Mouse (Mus musculus): ENCODE results near the gene Zbtb20. TPM values are rescaled to one million over a fixed set of nuclear protein-coding genes. Genes with fewer than 3 reads are reported as not detected.

Zbtb20 gene
- polyA plus RNA-seq, 1 experiment from 2014 or later, result 54.7 TPM

DNA sequence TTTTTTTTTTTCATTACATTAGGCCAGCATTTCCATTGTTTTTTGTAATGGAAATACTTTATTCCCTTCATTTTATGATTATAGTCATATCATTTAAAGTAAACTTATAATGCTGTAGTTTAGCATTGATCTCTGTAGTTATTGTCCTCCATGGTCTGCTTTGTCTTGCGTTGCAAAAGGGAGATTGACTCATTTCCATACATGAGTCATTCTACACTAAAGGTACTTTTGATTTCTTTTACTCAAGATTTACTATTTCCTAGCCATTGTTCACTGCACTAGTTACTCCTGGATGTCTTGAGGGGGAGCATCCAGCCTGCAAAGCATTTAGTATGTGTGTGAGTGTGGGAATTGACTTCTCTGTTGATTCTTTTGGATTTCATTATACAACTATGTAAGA lies 24.6 kb downstream of the Zbtb20 start:
- Histone ChIP-seq H3K27ac (ENCODE audit: low read depth, low read length) (no peak overlapping the region), H3K27me3 (ENCODE audit: control insufficient read depth, insufficient read depth, low read length) (no peaks in the 10 kb centered on the region), H3K36me3 (ENCODE audit: control insufficient read depth, insufficient read depth, low read length) (no peaks in the 10 kb centered on the region), H3K4me3 (ENCODE audit: low read depth, low read length) (no peak overlapping the region), H3K9ac (ENCODE audit: low read length) (no peak overlapping the region), H3K4me2 (ENCODE audit: low read depth, low read length, severe bottlenecking) (no peak overlapping the region), H3K4me1 (replicated peaks; ENCODE audit: control insufficient read depth, insufficient read depth, low read length) (no peaks in the 10 kb centered on the region), H3K9me3 (ENCODE audit: control insufficient read depth, low read length) (no peaks in the 10 kb centered on the region)
- DNase-seq (ENCODE audit: low spot score) (no peak), ATAC-seq (replicated peaks; ENCODE audit: low FRiP score) (no peak)
- WGBS, result 85% methylated on average over 1 of the region's 1 CpGs

DNA sequence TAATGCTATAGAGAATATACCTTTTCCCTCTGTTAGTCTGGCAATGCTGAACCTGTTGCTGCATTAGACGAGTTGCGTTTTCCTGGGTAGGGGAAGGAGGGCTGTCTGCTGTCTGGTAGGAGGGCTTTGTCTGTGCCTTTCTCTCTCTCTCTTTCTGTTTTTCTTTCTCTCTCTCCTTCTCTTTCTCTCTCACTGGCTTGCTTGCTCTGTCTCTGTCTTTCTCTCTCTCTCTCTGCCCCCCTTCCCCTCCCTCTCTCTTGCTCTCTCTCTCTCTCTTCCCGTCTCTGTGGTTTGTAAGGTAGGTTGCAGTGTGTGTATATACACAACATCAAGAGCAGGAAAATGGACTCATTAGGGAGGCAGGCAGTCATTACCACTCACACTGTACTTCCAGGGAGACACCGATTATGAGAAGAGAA lies 31.6 kb downstream of the Zbtb20 start:
- ATAC-seq (replicated peaks; ENCODE audit: low FRiP score) (no peak; the same call in 1 of the 2 replicates), DNase-seq (ENCODE audit: low spot score) (no peak)
- no peaks in the 10 kb centered on the region for H3K27me3 ChIP-seq (ENCODE audit: control insufficient read depth, insufficient read depth, low read length)
- 44% methylated on average over 4 of the region's 4 CpGs for WGBS
- H3K27ac ChIP-seq (ENCODE audit: low read depth, low read length), result no peak overlapping the region
- H3K9me3 ChIP-seq (ENCODE audit: control insufficient read depth, low read length), result no peaks in the 10 kb centered on the region
- H3K4me1 ChIP-seq (replicated peaks; ENCODE audit: control insufficient read depth, insufficient read depth, low read length), result 0 out of 2 replicates have a peak, but pooled peaks cover 3% of the 10 kb centered on the region
- H3K9ac ChIP-seq (ENCODE audit: low read length), result no peak overlapping the region
- H3K4me2 ChIP-seq (ENCODE audit: low read depth, low read length, severe bottlenecking), result no peak overlapping the region; the same call in 1 of the 2 replicates
- H3K36me3 ChIP-seq (ENCODE audit: control insufficient read depth, insufficient read depth, low read length), result no peaks in the 10 kb centered on the region
- no peak overlapping the region for H3K4me3 ChIP-seq (ENCODE audit: low read depth, low read length)

DNA sequence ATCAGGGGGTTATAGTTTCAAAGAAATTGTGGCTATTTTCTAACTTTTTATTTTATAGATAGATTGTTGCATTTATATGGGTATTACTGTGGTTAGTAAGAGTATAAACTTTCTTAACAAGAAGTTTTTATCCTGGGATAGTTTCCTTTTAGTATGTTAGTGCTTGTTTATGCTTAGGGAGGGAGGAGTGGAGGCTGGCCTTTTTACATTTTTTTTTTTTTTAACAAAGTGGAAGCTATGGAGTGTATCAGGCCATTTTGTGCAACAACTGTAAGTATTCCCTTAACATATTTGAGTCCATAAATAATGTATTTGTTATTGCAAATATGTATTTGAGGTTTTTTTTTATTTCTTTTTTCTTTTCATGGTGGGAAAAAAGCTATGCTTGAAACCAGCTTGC lies 32.7 kb downstream of the Zbtb20 start:
- no peaks in the 10 kb centered on the region for H3K36me3 ChIP-seq (ENCODE audit: control insufficient read depth, insufficient read depth, low read length)
- DNase-seq (ENCODE audit: low spot score) (no peak), ATAC-seq (replicated peaks; ENCODE audit: low FRiP score) (no peak)
- H3K27me3 ChIP-seq (ENCODE audit: control insufficient read depth, insufficient read depth, low read length), result no peaks in the 10 kb centered on the region
- H3K4me1 ChIP-seq (replicated peaks; ENCODE audit: control insufficient read depth, insufficient read depth, low read length), result 0 out of 2 replicates have a peak, but pooled peaks cover 3% of the 10 kb centered on the region
- H3K4me3 ChIP-seq (ENCODE audit: low read depth, low read length), result no peak overlapping the region
- H3K4me2 ChIP-seq (ENCODE audit: low read depth, low read length, severe bottlenecking), result no peak overlapping the region
- H3K27ac ChIP-seq (ENCODE audit: low read depth, low read length), result no peak overlapping the region
- no peaks in the 10 kb centered on the region for H3K9me3 ChIP-seq (ENCODE audit: control insufficient read depth, low read length)
- no peak overlapping the region for H3K9ac ChIP-seq (ENCODE audit: low read length)

DNA sequence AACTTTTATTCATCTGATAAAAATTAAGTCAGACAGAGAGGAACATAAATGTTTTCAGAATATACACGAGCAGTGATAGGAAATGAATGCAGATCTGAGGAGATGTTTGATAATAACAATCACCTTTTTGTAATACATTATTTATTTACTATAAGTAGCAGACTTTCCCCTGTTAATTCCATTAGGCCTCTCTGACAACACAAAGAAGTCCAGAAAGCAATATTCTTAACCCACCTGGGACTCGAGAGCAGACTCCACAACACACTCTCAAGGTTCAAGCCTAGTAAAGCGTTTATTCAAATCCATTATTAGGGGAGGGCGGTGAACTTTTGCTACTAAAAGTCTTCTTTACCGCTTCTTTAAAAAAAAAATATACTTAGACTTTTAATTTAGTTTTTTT lies 33.2 kb downstream of the Zbtb20 start:
- DNase-seq (ENCODE audit: low spot score) (no peak), ATAC-seq (replicated peaks; ENCODE audit: low FRiP score) (no peak)
- Histone ChIP-seq H3K4me2 (ENCODE audit: low read depth, low read length, severe bottlenecking) (no peak overlapping the region), H3K4me1 (replicated peaks; ENCODE audit: control insufficient read depth, insufficient read depth, low read length) (0 out of 2 replicates have a peak, but pooled peaks cover 3% of the 10 kb centered on the region), H3K9ac (ENCODE audit: low read length) (no peak overlapping the region), H3K4me3 (ENCODE audit: low read depth, low read length) (no peak overlapping the region), H3K9me3 (ENCODE audit: control insufficient read depth, low read length) (no peaks in the 10 kb centered on the region), H3K36me3 (ENCODE audit: control insufficient read depth, insufficient read depth, low read length) (no peaks in the 10 kb centered on the region), H3K27me3 (ENCODE audit: control insufficient read depth, insufficient read depth, low read length) (no peaks in the 10 kb centered on the region), H3K27ac (ENCODE audit: low read depth, low read length) (no peak overlapping the region)
- whole genome bisulfite sequencing, result 73% methylated on average over 5 of the region's 5 CpGs

DNA sequence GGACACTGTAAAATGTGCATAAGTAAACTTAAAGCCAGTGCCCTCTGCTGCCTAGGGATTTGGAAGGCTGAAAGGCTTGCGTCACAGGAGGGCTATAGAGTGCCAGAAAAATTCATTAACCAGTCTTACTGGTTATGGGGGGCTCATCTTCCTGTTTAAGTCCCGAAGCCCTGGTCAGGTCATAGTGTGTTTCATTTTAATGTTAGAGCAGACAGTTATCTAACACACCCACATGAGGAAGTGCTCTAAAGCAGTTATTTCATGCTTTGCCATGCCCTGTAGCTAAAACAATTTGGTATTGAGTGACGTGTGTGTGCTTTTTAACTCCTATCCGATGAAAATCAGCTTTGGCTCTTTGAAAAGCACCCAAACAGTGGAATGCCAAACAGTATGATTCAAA lies 34.3 kb downstream of the Zbtb20 start:
- no peak overlapping the region for H3K9ac ChIP-seq (ENCODE audit: low read length)
- no peak for DNase-seq (ENCODE audit: low spot score)
- no peaks in the 10 kb centered on the region for H3K36me3 ChIP-seq (ENCODE audit: control insufficient read depth, insufficient read depth, low read length)
- no peak overlapping the region for H3K27ac ChIP-seq (ENCODE audit: low read depth, low read length)
- no peaks in the 10 kb centered on the region for H3K9me3 ChIP-seq (ENCODE audit: control insufficient read depth, low read length)
- no peak for ATAC-seq (replicated peaks; ENCODE audit: low FRiP score)
- 42% methylated on average over 4 of the region's 4 CpGs for WGBS
- H3K27me3 ChIP-seq (ENCODE audit: control insufficient read depth, insufficient read depth, low read length), result no peaks in the 10 kb centered on the region
- 0 out of 2 replicates have a peak, but pooled peaks cover 3% of the 10 kb centered on the region for H3K4me1 ChIP-seq (replicated peaks; ENCODE audit: control insufficient read depth, insufficient read depth, low read length)
- H3K4me3 ChIP-seq (ENCODE audit: low read depth, low read length), result no peak overlapping the region
- H3K4me2 ChIP-seq (ENCODE audit: low read depth, low read length, severe bottlenecking), result 0 out of 2 replicates have a peak overlapping the region, but pooled peaks have one; percentile 15

DNA sequence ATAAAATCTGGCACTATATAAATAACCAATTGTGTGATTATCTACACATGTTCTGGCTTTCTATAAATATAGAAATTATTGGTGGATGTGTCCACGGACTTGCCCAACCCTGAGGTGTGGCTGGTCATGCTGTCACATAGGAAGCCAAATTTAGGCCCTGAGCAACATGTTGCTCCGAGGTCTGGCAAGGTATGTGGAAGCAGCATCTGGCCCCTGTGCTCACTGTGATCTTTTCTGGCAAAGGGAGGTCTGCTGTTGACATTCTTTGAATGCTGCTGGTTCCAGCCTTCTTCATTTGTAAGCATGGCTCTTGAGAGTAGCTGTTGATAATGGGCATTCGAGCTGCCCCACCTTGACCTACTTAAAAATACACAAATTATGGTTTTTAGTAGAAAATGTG lies 35.0 kb downstream of the Zbtb20 start:
- Histone ChIP-seq H3K27ac (ENCODE audit: low read depth, low read length) (no peak overlapping the region), H3K9ac (ENCODE audit: low read length) (no peak overlapping the region), H3K4me3 (ENCODE audit: low read depth, low read length) (no peak overlapping the region), H3K36me3 (ENCODE audit: control insufficient read depth, insufficient read depth, low read length) (no peaks in the 10 kb centered on the region), H3K27me3 (ENCODE audit: control insufficient read depth, insufficient read depth, low read length) (no peaks in the 10 kb centered on the region), H3K9me3 (ENCODE audit: control insufficient read depth, low read length) (no peaks in the 10 kb centered on the region), H3K4me2 (ENCODE audit: low read depth, low read length, severe bottlenecking) (no peak overlapping the region), H3K4me1 (replicated peaks; ENCODE audit: control insufficient read depth, insufficient read depth, low read length) (0 out of 2 replicates have a peak, but pooled peaks cover 3% of the 10 kb centered on the region)
- DNase-seq (ENCODE audit: low spot score) (no peak), ATAC-seq (replicated peaks; ENCODE audit: low FRiP score) (no peak)
- WGBS, result 79% methylated on average over 3 of the region's 3 CpGs

DNA sequence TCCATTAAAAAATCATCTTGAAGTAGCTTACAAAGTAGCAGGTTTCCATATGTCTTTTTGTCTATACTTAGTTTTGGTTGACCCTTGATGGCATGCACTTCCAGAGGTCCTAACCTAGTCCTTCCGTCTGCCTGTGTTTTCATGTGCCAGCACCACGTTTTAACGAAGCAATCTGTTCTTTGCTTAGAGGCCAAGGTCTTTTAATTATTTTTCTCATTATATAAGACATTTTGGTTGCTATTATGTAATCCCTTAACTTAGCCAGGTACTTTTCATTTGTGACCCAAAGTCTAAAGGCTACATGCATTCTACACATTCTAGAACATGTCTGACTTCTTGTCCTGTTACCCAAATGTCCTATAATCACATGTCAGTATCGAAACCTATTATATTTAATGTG lies 35.6 kb downstream of the Zbtb20 start:
- Histone ChIP-seq H3K9me3 (ENCODE audit: control insufficient read depth, low read length) (no peaks in the 10 kb centered on the region), H3K4me2 (ENCODE audit: low read depth, low read length, severe bottlenecking) (no peak overlapping the region), H3K36me3 (ENCODE audit: control insufficient read depth, insufficient read depth, low read length) (no peaks in the 10 kb centered on the region), H3K27ac (ENCODE audit: low read depth, low read length) (no peak overlapping the region), H3K9ac (ENCODE audit: low read length) (no peak overlapping the region), H3K4me1 (replicated peaks; ENCODE audit: control insufficient read depth, insufficient read depth, low read length) (0 out of 2 replicates have a peak, but pooled peaks cover 3% of the 10 kb centered on the region), H3K4me3 (ENCODE audit: low read depth, low read length) (no peak overlapping the region), H3K27me3 (ENCODE audit: control insufficient read depth, insufficient read depth, low read length) (no peaks in the 10 kb centered on the region)
- DNase-seq (ENCODE audit: low spot score) (no peak), ATAC-seq (replicated peaks; ENCODE audit: low FRiP score) (no peak)
- WGBS, result 76% methylated on average over 4 of the region's 4 CpGs

DNA sequence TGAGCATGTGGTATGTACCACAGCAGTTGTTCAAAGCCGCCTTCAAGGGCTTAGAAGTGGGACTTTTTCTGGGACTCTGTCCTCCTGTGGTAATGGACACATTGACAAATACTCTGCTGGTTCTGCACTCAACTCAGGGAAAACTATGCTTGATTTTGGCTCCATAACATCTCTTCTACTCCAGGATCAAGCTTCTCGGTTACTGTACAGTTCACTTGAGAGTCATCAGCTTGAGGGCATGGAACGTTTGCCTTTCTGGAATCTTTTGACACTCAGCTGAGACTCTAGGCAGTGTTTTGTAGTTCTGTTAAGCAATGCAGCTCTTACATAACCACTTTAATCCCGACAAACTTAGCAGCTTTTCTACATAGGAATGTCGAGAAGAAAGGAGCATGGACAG lies 36.1 kb downstream of the Zbtb20 start:
- Histone ChIP-seq H3K9ac (ENCODE audit: low read length) (no peak overlapping the region), H3K4me3 (ENCODE audit: low read depth, low read length) (no peak overlapping the region), H3K27me3 (ENCODE audit: control insufficient read depth, insufficient read depth, low read length) (no peaks in the 10 kb centered on the region), H3K9me3 (ENCODE audit: control insufficient read depth, low read length) (no peaks in the 10 kb centered on the region), H3K4me1 (replicated peaks; ENCODE audit: control insufficient read depth, insufficient read depth, low read length) (0 out of 2 replicates have a peak, but pooled peaks cover 3% of the 10 kb centered on the region), H3K27ac (ENCODE audit: low read depth, low read length) (no peak overlapping the region), H3K36me3 (ENCODE audit: control insufficient read depth, insufficient read depth, low read length) (no peaks in the 10 kb centered on the region), H3K4me2 (ENCODE audit: low read depth, low read length, severe bottlenecking) (no peak overlapping the region)
- no peak for DNase-seq (ENCODE audit: low spot score)
- 77% methylated on average over 5 of the region's 5 CpGs for WGBS
- ATAC-seq (replicated peaks; ENCODE audit: low FRiP score), result no peak

DNA sequence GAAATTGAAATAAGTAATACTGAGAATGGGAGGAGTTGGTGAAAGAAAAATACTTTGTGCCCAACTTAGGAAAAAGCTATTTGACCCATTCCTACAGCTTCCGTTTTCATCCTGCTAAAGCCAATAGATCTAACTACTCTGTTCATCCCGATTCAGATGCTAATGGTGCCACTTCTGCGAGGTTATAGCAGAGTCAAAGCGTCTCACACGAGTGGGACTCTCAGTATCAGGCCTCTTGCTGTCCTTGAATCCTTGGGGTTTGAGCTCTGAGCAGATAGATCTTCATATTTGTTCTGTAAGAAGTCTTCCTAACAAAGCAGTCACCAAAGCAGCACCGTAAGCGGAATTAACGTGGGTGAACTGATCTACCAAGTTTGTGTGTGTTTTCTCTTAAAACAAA lies 37.6 kb downstream of the Zbtb20 start:
- Histone ChIP-seq H3K27ac (ENCODE audit: low read depth, low read length) (no peak overlapping the region), H3K27me3 (ENCODE audit: control insufficient read depth, insufficient read depth, low read length) (no peaks in the 10 kb centered on the region), H3K4me3 (ENCODE audit: low read depth, low read length) (no peak overlapping the region), H3K9ac (ENCODE audit: low read length) (no peak overlapping the region), H3K36me3 (ENCODE audit: control insufficient read depth, insufficient read depth, low read length) (no peaks in the 10 kb centered on the region), H3K4me1 (replicated peaks; ENCODE audit: control insufficient read depth, insufficient read depth, low read length) (0 out of 2 replicates have a peak, but pooled peaks cover 3% of the 10 kb centered on the region), H3K9me3 (ENCODE audit: control insufficient read depth, low read length) (no peaks in the 10 kb centered on the region), H3K4me2 (ENCODE audit: low read depth, low read length, severe bottlenecking) (no peak overlapping the region)
- ATAC-seq (replicated peaks; ENCODE audit: low FRiP score) (no peak), DNase-seq (ENCODE audit: low spot score) (no peak)
- 69% methylated on average over 8 of the region's 8 CpGs for whole genome bisulfite sequencing

Measured in forebrain, embryonic 11.5 days (tissue).